In the genomic region with DNA sequence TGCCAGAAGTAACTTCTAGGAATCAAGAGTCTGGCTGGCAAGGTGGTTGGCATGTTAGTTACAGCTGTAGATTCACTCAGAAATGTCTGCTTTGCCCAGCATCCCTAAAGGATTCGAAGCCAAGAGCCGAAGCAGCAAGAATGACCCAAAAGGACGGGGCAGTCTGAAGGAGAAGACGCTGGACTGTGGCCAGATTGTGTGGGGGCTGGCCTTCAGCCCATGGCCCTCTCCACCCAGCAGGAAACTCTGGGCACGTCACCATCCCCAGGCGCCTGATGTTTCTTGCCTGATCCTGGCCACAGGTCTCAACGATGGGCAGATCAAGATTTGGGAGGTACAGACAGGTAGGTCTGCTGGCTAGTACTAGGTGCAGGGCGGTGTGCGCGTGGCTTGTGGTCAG, we compare ENCODE assay signal across 21 mouse cellular contexts. TPM values are rescaled to one million over a fixed set of nuclear protein-coding genes. Genes with fewer than 3 reads are reported as not detected.
DNase-seq lines count a peak whose midpoint lies in the region; ATAC-seq lines count a peak whose summit lies in the region.
"Had no signal": no experiment of that assay in that cellular context is flagged by ENCODE, and none has a peak within 500 bp of the region (broad histone marks: within the 10 kb centered on the region; RNA-seq: fewer than 3 reads in every experiment).

No protein-coding gene starts in this region.

- intact Hi-C loops in left cerebral cortex, postnatal 36 days (cut with DNase I): no loop called here

- no peak overlapping the region for H3K4me2 ChIP-seq in kidney, embryonic 15.5 days
- H3K4me2 ChIP-seq: embryonic facial prominence, embryonic 13.5 days; heart, embryonic 11.5 days; hindbrain, embryonic 13.5 days; limb, embryonic 15.5 days; liver, embryonic 15.5 days had no signal

- ATAC-seq in kidney, embryonic 15.5 days (replicated peaks; ENCODE audit: low FRiP score): no peak
- ATAC-seq: activated CD4-positive, CD25-positive, alpha-beta regulatory T cell, adult 4 months; CD4-positive, CD25-positive, alpha-beta regulatory T cell, adult 4 months; forebrain, postnatal 0 days; inflammation-experienced regulatory T-cells, adult 6 months; Patski had no signal

- 83% methylated on average over 10 of the region's 10 CpGs for WGBS in kidney, embryonic 15.5 days

- no peak overlapping the region for H3K9ac ChIP-seq in kidney, embryonic 15.5 days
- H3K9ac ChIP-seq: embryonic facial prominence, embryonic 13.5 days; forebrain, postnatal 0 days; hindbrain, embryonic 13.5 days; limb, embryonic 15.5 days; liver, embryonic 15.5 days had no signal

- no peak overlapping the region for H3K4me3 ChIP-seq in kidney, embryonic 15.5 days (replicated peaks)
- H3K4me3 ChIP-seq: embryonic facial prominence, embryonic 13.5 days; hindbrain, embryonic 13.5 days; limb, embryonic 15.5 days; liver, embryonic 15.5 days had no signal

- no peak overlapping the region for H3K27ac ChIP-seq in kidney, embryonic 15.5 days
- H3K27ac ChIP-seq: embryonic facial prominence, embryonic 13.5 days; hindbrain, embryonic 13.5 days; limb, embryonic 15.5 days; liver, embryonic 15.5 days had no signal

- DNase-seq in adrenal gland, postnatal 10 days: peak; percentile 65
- no peak for DNase-seq in adrenal gland, postnatal 4 days (ENCODE audit: low spot score in 2 of 2)
- peak; percentile 71 for DNase-seq in kidney, adult 18-20 months
- DNase-seq in testis, postnatal 10 days (ENCODE audit: low spot score): peak; percentile 77
- no peak for DNase-seq in testis, postnatal 14 days (ENCODE audit: low spot score)
- DNase-seq in layer of hippocampus, adult 11-12 months (ENCODE audit: low spot score): no peak
- no peak for DNase-seq in left cerebral cortex, postnatal 36 days (ENCODE audit: low spot score in 2 of 2)
- DNase-seq: forebrain, postnatal 0 days; lung, postnatal 36 days; right cerebral cortex, adult 18-20 months; thymus, postnatal 25 days had no signal

- H3K9me3 ChIP-seq in kidney, embryonic 15.5 days (replicated peaks): no peaks in the 10 kb centered on the region
- H3K9me3 ChIP-seq: embryonic facial prominence, embryonic 13.5 days; hindbrain, embryonic 13.5 days; limb, embryonic 15.5 days; liver, embryonic 15.5 days had no signal

- no peaks in the 10 kb centered on the region for H3K27me3 ChIP-seq in kidney, embryonic 15.5 days
- H3K27me3 ChIP-seq: embryonic facial prominence, embryonic 13.5 days; hindbrain, embryonic 13.5 days; limb, embryonic 15.5 days; liver, embryonic 15.5 days; Patski had no signal

- peaks cover 6% of the 10 kb centered on the region for H3K4me1 ChIP-seq in kidney, embryonic 15.5 days
- H3K4me1 ChIP-seq: embryonic facial prominence, embryonic 13.5 days; hindbrain, embryonic 13.5 days had no signal

- peaks cover 98% of the 10 kb centered on the region for H3K36me3 ChIP-seq in kidney, embryonic 15.5 days

RNA-seq across cellular contexts. Expression of a gene that starts 13.5 kb away (rescaled TPM):
- 10 to 100 TPM; 92.8 to 97.5 TPM for total RNA-seq in adrenal gland, postnatal 10 days (2021)
- total RNA-seq in adrenal gland, postnatal 4 days (2021): 100 to 1,000 TPM; 116 to 122 TPM
- polyA plus RNA-seq in kidney, embryonic 15.5 days (2015; fragmentation: Nextera tagmentation; extraction: Ambion mirVana): 67.7 and 69.5 TPM in 2 replicates
- total RNA-seq in left cerebral cortex, postnatal 36 days (2021): 100 to 1,000 TPM; 294 to 334 TPM

RNA-seq across cellular contexts. Expression of a gene that starts 18.3 kb away (rescaled TPM):
- 10 to 100 TPM; 16.3 to 27.8 TPM for total RNA-seq in adrenal gland, postnatal 10 days (2021)
- total RNA-seq in adrenal gland, postnatal 4 days (2021): 10 to 100 TPM; 36.6 to 47.8 TPM
- 110 and 128 TPM in 2 replicates for polyA plus RNA-seq in kidney, embryonic 15.5 days (2015; fragmentation: Nextera tagmentation; extraction: Ambion mirVana)
- 10 to 100 TPM; 16.8 to 18.0 TPM for total RNA-seq in left cerebral cortex, postnatal 36 days (2021)

RNA-seq across cellular contexts. Expression of a gene that starts 43.2 kb away (rescaled TPM):
- total RNA-seq in adrenal gland, postnatal 10 days (2021): 1 to 10 TPM; 3.6 to 5.1 TPM
- 10 to 100 TPM; 10.6 to 11.1 TPM for total RNA-seq in adrenal gland, postnatal 4 days (2021)
- 0.67 and 0.73 TPM in 2 replicates for polyA plus RNA-seq in kidney, embryonic 15.5 days (2015; fragmentation: Nextera tagmentation; extraction: Ambion mirVana)
- 10 to 100 TPM; 35.0 to 44.3 TPM for total RNA-seq in left cerebral cortex, postnatal 36 days (2021)
- polyA plus RNA-seq: Patski had no signal

RNA-seq across cellular contexts. Expression of a gene that starts 51.7 kb away (rescaled TPM):
- 10 to 100 TPM; 23.4 to 26.0 TPM for total RNA-seq in adrenal gland, postnatal 10 days (2021)
- total RNA-seq in adrenal gland, postnatal 4 days (2021): 10 to 100 TPM; 48.3 to 51.8 TPM
- polyA plus RNA-seq in kidney, embryonic 15.5 days (2015; fragmentation: Nextera tagmentation; extraction: Ambion mirVana): 14.2 and 15.9 TPM in 2 replicates
- total RNA-seq in left cerebral cortex, postnatal 36 days (2021): 1 to 10 TPM; 2.7 to 2.9 TPM

Comparison
In these comparisons a context has a peak if more than half of its experiments do, and no peak if none do; other contexts are left out.
1. DNase-seq: peak in adrenal gland, postnatal 10 days (single experiment), kidney, adult 18-20 months (single experiment) and testis, postnatal 10 days (single experiment); none in adrenal gland, postnatal 4 days (0 of 2), testis, postnatal 14 days (single experiment), layer of hippocampus, adult 11-12 months (single experiment) and left cerebral cortex, postnatal 36 days (0 of 2).